Mouse (Mus musculus): Measurements from ENCODE around the gene Lrrc2. TPM values are rescaled to one million over a fixed set of nuclear protein-coding genes. Genes with fewer than 3 reads are reported as not detected.

The Lrrc2 gene
- total RNA-seq (2021): 1 to 10 TPM; 3.8 to 3.9 TPM
- long read RNA-seq, experiment 1, partial matches to known transcripts: 1 of 4 reads
- long read RNA-seq, experiment 1, other reads (novel, unspliced or antisense): 3 of 4 reads
- long read RNA-seq, experiment 2, partial matches to known transcripts: 0 of 2 reads
- long read RNA-seq, experiment 2, other reads (novel, unspliced or antisense): 2 of 2 reads

DNA sequence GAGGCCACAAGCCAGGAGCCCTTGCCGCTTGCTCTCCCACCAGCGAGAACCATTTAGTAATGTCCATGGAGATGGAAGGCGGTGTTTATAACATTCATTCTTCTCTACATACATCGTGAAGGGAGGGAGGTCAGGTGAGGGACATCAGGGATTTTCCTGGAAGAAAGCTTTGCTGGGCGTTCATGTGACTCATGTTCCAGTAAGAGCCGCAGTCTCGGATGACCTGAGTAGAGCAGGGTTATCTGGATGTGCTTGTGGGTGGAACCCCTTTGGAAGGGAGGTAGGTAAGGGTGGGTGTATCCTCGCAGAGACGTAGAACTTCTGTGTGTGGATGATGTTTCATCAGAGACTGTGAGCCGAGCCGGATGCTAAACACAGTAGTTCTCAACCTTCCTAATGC is at the start of gene Lrrc2:
TSS of gene Lrrc2 (plus strand) at position 149 of the 400 bp plus-strand sequence.
- no peak for DNase-seq (ENCODE audit: low spot score in 2 of 2)

- no peak for DNase-seq (ENCODE audit: low spot score in 2 of 2)
These were observed 49.1 kb upstream of the Lrrc2 start for GRCm38 (mm10) chr9:110902271-110902670.

DNA sequence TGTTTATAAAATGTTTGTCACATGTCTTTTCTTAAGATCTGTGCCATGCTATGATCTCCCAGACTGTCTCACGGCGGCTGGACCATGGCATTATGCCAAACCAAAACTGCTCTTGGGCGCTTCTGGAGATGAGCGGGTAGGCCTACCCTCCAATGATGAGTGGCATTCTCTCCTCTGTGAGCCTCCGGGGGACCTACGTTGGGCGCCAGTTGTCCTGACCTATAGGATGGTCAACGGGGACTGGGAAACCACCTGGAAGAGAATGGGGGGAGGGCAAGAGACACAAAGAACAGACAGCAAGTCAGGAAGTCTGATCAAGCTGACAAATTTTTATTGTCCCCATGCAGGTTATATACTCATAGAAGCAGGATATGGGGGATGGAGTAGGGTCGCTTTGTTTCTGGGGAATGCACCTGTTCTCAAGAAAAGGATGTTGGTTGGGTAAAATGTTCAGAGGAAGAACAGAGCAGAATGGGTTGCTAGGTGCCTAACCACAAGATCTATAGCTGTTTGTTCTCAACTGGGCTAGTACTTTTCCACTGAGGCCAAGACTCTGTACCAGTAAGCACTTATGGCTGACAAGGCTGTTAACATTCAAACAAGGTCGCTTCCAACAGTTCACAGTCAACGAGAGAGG is 44.0 kb upstream of the Lrrc2 start:
- DNase-seq (ENCODE audit: low spot score in 2 of 2): no peak

- DNase-seq (ENCODE audit: low spot score in 2 of 2): no peak
These were observed 43.3 kb upstream of the Lrrc2 start for GRCm38 (mm10) chr9:110907838-110908630.

- DNase-seq (ENCODE audit: low spot score in 2 of 2): no peak
These were observed 42.7 kb upstream of the Lrrc2 start for GRCm38 (mm10) chr9:110908631-110909016.

DNA sequence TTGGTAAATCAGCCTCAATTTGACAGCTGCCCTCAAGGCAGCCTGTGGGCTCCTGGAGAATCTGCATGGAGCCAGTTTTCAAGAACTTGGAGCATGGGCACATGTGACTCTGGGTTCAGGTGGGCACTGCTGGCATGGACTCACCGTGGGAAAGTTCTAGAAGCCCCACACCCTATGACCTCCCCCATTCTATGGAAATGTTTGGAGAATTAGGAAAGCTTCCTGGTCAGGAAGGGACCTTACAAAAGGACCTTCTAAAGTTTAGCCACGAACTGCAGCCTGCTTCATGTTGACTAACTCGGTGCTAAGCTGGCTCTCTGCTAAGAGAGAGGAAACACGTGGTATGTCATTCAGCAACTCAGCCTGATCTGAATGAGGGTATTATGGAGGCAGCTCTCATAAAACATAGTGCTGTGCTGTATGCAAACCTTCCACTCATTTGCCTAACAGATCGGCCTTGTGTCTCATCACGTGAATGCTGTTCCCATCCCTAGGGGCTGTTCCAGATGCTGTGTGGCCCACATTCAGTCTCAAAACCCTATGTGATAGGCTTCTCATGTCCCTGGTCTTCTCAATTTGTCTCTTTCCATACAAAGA is 41.9 kb upstream of the Lrrc2 start:
- DNase-seq (ENCODE audit: low spot score in 2 of 2): no peak

GRCm38 (mm10) chr9:110914631-110915236 is 36.6 kb upstream of the Lrrc2 start:
- no peak for DNase-seq (ENCODE audit: low spot score in 2 of 2)

DNA sequence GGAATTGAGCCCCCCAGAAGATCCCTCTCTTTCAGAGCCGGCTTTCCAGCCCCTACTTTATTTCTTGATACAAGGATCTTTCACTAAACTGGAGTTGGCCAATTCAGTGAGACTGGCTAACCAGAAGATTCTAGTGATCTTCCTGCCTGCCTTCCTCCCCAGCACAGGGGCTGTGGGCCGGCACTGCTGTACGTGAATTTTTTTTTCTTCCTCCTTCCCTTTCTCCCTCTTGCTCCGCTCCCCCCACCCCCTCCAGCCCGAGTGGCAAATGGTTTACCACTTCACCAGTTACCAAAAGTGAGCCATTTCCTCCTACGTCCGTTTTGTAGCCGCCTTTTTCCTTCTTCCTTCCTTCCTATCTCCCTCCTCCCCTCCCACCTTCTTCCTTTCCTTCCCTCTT is 35.9 kb upstream of the Lrrc2 start:
- no peak for DNase-seq (ENCODE audit: low spot score in 2 of 2)

GRCm38 (mm10) chr9:110916786-110917185 is 34.6 kb upstream of the Lrrc2 start, which contains the start of gene Fam240a:
TSS of gene Fam240a (minus strand) at chr9:110916861.
- DNase-seq (ENCODE audit: low spot score in 2 of 2): no peak

GRCm38 (mm10) chr9:110920665-110921419 is 30.5 kb upstream of the Lrrc2 start:
- DNase-seq (ENCODE audit: low spot score in 2 of 2): no peak

DNA sequence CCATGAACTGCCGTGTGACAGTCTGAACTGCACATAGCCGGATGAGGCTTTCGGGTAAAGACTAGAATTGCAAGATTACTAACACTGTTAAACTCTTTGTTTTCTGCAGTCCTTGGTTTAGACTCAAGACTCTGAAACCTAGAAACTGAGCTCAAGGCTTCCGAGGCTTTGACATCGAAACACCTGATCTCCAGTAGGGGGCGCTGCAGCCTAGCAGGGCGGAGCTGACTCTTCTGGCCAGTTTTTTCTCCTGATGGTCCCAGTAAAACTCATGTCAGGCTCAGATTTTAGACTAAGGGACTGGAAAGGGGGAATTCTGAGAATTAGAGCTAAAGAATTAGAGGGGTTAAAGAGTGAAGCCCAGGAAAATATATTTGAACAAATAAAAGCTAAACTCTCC is 28.6 kb upstream of the Lrrc2 start:
- DNase-seq (ENCODE audit: low spot score in 2 of 2): peak; percentile 50 to 58

- DNase-seq (ENCODE audit: low spot score in 2 of 2): no peak
These were observed 19.8 kb upstream of the Lrrc2 start for GRCm38 (mm10) chr9:110931573-110931972.

GRCm38 (mm10) chr9:110933850-110934437 is 17.4 kb upstream of the Lrrc2 start:
- DNase-seq (ENCODE audit: low spot score in 2 of 2): no peak

DNA sequence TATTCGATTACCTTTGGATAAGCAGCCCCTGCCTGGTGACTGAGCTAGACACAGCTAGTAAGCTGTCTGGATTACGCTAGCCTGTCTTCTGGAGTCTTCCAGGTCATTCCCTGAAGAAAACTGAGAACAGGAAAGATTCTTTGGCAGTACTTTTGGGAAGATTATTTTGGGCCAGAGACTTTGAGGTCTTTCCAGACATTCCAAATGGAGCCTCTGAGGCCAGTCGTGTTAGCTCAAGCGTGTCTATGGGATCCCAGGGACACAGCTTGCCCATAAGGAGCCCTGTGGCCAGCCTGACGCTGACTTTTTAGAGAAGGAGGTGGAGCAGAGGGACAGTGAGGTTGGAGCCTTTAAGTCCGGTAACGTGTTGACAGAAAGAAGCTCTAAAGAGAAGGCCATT is 15.4 kb upstream of the Lrrc2 start:
- DNase-seq (ENCODE audit: low spot score in 2 of 2): no peak

DNA sequence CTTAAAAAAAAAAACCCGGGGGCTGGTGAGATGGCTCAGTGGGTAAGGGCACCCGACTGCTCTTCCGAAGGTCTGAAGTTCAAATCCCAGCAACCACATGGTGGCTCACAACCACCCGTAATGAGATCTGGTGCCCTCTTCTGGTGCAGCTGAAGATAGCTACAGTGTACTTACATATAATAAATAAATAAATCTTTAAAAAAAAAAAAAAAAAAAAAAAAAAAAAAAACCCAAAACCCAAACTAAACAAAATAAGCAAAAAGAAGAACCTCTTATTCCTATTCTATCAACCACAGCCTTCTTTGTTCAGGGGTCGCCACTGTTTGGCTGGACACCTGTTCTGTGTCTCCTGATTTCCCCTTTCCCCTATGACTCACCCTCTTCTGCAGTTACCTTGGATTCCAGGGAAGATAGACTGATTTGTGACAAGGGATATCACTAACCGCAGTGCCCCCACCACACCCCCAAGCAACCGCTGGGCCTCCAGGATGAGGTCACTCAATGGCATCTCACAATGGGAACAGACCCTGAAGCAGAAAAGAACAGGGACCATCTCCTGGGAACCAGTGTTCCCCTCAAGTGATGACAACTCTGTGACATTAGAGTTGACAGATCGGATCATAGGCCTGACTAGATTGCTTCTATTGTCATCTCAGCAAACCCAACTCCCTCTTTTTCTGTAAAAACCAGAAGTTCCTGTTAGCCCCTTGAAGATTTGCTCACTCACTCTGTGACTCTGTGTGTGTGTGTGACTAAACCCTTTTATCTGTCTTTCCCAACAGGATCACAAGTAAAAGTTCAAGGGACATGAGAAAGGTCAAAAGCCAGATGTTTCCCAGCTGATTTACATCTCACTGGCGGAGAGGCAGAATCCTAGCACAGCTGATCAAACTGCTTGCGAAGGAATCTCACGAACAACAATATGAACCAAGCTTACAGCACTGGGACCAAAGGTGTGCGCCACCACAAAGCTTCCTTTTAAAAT is 13.5 kb upstream of the Lrrc2 start:
- no peak for DNase-seq (ENCODE audit: low spot score in 2 of 2)

DNA sequence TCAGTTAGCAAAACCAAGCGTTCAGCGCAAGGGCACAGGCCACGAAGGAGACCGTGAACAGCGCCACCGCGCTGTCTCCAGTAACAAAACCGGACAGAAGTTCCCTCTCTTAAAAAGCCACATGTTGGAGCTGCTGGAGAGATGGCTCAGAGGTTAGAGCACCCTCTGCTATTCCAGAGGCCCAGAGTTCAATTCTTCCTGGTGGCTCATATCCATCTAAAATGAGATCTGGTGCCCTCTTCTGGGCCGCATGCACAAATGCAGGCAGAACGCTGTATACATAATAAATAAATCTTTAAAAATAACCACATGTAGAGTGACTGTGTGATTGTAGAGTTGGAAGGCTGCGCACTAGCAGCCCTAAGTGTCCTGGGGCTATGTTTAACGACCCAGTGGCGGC is 7.1 kb upstream of the Lrrc2 start:
- no peak for DNase-seq (ENCODE audit: low spot score in 2 of 2)

DNA sequence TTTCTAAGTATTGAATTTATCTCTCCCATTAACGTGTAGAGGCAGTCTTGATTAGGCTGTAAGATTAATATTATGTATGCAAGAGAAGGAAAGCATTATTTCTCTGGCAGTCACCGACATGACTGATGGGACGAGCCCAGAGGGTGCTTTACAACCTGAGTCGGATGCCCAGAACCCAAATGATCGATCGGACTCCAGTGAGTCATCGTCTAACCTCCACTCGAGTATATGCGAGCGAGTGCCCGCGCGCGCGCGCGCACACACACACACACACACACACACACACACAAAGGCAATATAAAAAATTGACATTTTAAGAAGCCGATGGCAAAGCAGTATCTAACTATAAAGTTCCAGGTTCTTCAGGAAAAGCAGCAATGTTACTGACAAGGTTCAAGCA is 6.0 kb upstream of the Lrrc2 start:
- no peak for DNase-seq (ENCODE audit: low spot score in 2 of 2)

DNA sequence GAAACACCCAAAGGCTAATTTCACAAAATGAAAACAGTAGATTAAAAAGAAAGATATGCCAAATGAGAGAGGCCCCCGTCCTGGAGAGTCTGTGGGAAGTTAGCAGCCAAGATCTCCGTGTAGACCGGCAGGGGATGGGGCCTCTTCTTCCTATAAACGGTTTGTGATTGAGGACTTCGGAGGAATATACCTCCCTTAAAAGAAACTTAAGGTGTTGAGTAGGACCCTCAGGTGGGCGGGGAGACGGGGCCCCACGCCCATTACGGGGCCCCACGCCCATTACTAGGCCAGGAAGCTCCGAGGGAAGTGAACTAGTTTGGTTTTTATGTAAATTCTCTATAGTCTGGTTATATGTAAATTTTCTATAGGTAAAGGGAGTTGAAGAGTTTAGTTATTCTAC is 5.4 kb upstream of the Lrrc2 start, which contains the start of gene Tdgf1:
TSS of gene Tdgf1 (minus strand) at position 233 of the 400 bp plus-strand sequence.
- no peak for DNase-seq (ENCODE audit: low spot score in 2 of 2)

DNA sequence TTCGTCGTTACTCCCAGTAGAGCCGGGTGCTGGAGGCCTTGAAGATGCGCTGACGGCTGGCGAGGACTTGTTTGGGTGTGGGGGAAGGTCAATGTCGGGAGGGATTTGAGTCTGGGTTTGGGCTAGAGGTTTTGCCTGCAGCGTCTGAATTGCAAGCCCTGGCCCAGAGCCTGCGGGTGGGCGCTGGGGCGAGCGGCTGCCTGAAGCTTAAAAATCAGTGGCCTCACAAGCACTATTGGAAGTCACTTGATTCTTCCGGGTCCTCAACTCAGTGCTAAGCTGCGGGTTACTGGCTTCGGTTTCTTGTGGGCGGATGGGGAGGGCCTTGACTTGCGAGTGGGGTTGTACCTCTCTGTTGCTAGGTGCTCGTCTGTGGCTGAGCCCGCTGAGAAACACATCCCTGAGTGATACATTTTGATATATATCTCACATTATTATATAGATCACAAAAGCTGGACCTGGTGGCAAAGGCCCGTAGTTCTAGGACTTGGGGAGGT is 4.7 kb upstream of the Lrrc2 start:
- no peak for DNase-seq (ENCODE audit: low spot score in 2 of 2)
